ENCODE assay signal across 18 mouse cellular contexts in genomic region chr16:78537322-78537721, GRCm38 (mm10). TPM values are rescaled to one million over a fixed set of nuclear protein-coding genes. Genes with fewer than 3 reads are reported as not detected.
DNase-seq lines count a peak whose midpoint lies in the region; ATAC-seq lines count a peak whose summit lies in the region.
"Had no signal": no experiment of that assay in that cellular context is flagged by ENCODE, and none has a peak within 500 bp of the region (broad histone marks: within the 10 kb centered on the region; RNA-seq: fewer than 3 reads in every experiment).

No protein-coding gene starts in this region.

- DNase-seq in midbrain, embryonic 14.5 days = peak; percentile 14
- no peak for DNase-seq in midbrain, embryonic 11.5 days (ENCODE audit: low spot score, missing footprints)
- DNase-seq in B cell, adult 2 months = no peak
- DNase-seq in cerebellum, postnatal 4 days (ENCODE audit: low spot score in 2 of 2) = no peak
- DNase-seq in adrenal gland, adult 8-10 months = no peak
- DNase-seq: adrenal gland, postnatal 25 days; cerebellum, adult 2 months; cerebellum, postnatal 14 days; forebrain, postnatal 0 days; gastrocnemius, postnatal 14 days; kidney, adult 11 months had no signal

- WGBS in midbrain, embryonic 14.5 days = 60% methylated on average over 7 of the region's 7 CpGs
- WGBS in midbrain, embryonic 11.5 days = 66% methylated on average over 7 of the region's 7 CpGs

- H3K4me1 ChIP-seq in midbrain, embryonic 14.5 days (ENCODE audit: control insufficient read depth, insufficient read depth, low read length) = no peaks in the 10 kb centered on the region
- no peaks in the 10 kb centered on the region; the same call in 1 of the 2 replicates for H3K4me1 ChIP-seq in midbrain, embryonic 11.5 days (ENCODE audit: control insufficient read depth, insufficient read depth, low read length)
- H3K4me1 ChIP-seq: forebrain, embryonic 13.5 days; heart, embryonic 12.5 days; hindbrain, embryonic 15.5 days had no signal

- no peak overlapping the region for H3K4me2 ChIP-seq in midbrain, embryonic 14.5 days (ENCODE audit: low read length)
- H3K4me2 ChIP-seq in midbrain, embryonic 11.5 days = no peak overlapping the region
- H3K4me2 ChIP-seq: forebrain, embryonic 13.5 days; heart, embryonic 12.5 days; hindbrain, embryonic 15.5 days had no signal

- H3K9ac ChIP-seq in midbrain, embryonic 14.5 days (replicated peaks; ENCODE audit: low read length) = no peak overlapping the region
- H3K9ac ChIP-seq in midbrain, embryonic 11.5 days (ENCODE audit: low read length) = no peak overlapping the region
- H3K9ac ChIP-seq: forebrain, embryonic 13.5 days; forebrain, postnatal 0 days; heart, embryonic 12.5 days; hindbrain, embryonic 15.5 days had no signal

- no peak for ATAC-seq in midbrain, embryonic 14.5 days (ENCODE audit: low FRiP score, low TSS enrichment)
- no peak for ATAC-seq in midbrain, embryonic 11.5 days (ENCODE audit: low FRiP score)
- ATAC-seq in CD4-positive, CD25-positive, alpha-beta regulatory T cell, adult 4 months = peak; percentile 28
- ATAC-seq in activated CD4-positive, CD25-positive, alpha-beta regulatory T cell, adult 4 months = peak; percentile 25
- ATAC-seq: forebrain, embryonic 13.5 days; forebrain, postnatal 0 days had no signal

- H3K9me3 ChIP-seq in midbrain, embryonic 14.5 days (ENCODE audit: control insufficient read depth, low read length) = no peaks in the 10 kb centered on the region
- H3K9me3 ChIP-seq in midbrain, embryonic 11.5 days (ENCODE audit: control insufficient read depth, low read length) = no peaks in the 10 kb centered on the region
- H3K9me3 ChIP-seq: embryonic facial prominence, embryonic 10.5 days; forebrain, embryonic 13.5 days; heart, embryonic 12.5 days; hindbrain, embryonic 15.5 days had no signal

- H3K27me3 ChIP-seq in midbrain, embryonic 14.5 days (ENCODE audit: control insufficient read depth, insufficient read depth, low read length) = no peaks in the 10 kb centered on the region
- H3K27me3 ChIP-seq in midbrain, embryonic 11.5 days (ENCODE audit: control insufficient read depth, insufficient read depth, low read length) = no peaks in the 10 kb centered on the region
- H3K27me3 ChIP-seq: forebrain, embryonic 13.5 days; heart, embryonic 12.5 days; hindbrain, embryonic 15.5 days had no signal

- H3K27ac ChIP-seq in midbrain, embryonic 14.5 days (replicated peaks; ENCODE audit: low read depth, low read length) = no peak overlapping the region
- H3K27ac ChIP-seq in midbrain, embryonic 11.5 days (ENCODE audit: low read depth, low read length) = no peak overlapping the region
- H3K27ac ChIP-seq: embryonic facial prominence, embryonic 10.5 days; forebrain, embryonic 13.5 days; hindbrain, embryonic 15.5 days had no signal

- H3K36me3 ChIP-seq in midbrain, embryonic 14.5 days (ENCODE audit: control insufficient read depth, insufficient read depth, low read length) = no peaks in the 10 kb centered on the region
- no peaks in the 10 kb centered on the region for H3K36me3 ChIP-seq in midbrain, embryonic 11.5 days (ENCODE audit: control insufficient read depth, insufficient read depth, low read length)
- H3K36me3 ChIP-seq: G1E; heart, embryonic 12.5 days had no signal

- no peak overlapping the region for H3K4me3 ChIP-seq in midbrain, embryonic 14.5 days (replicated peaks; ENCODE audit: low read depth, low read length)
- H3K4me3 ChIP-seq in midbrain, embryonic 11.5 days (ENCODE audit: low read depth, low read length) = no peak overlapping the region
- H3K4me3 ChIP-seq: embryonic facial prominence, embryonic 10.5 days; forebrain, embryonic 13.5 days; heart, embryonic 12.5 days; hindbrain, embryonic 15.5 days had no signal

RNA-seq across cellular contexts. Expression of gene D16Ertd472e, which starts 39.2 kb away (rescaled TPM):
- 6.2 and 8.1 TPM in 2 replicates for polyA plus RNA-seq in midbrain, embryonic 14.5 days (2014; fragmentation: Nextera tagmentation; extraction: Ambion mirVana)
- 17.7 and 19.8 TPM in 2 replicates for polyA plus RNA-seq in midbrain, embryonic 11.5 days (2014; fragmentation: Nextera tagmentation; extraction: Ambion mirVana)
- 10 to 100 TPM; 40.6 to 41.3 TPM for polyA plus RNA-seq in CD4-positive, CD25-positive, alpha-beta regulatory T cell, adult 4 months (2017; shearing (Covaris generic))
- polyA plus RNA-seq in activated CD4-positive, CD25-positive, alpha-beta regulatory T cell, adult 4 months (2017; shearing (Covaris generic)) = 10 to 100 TPM; 52.1 to 55.1 TPM
- 10 to 100 TPM; 22.2 to 58.2 (median 30.5) TPM for total RNA-seq in adrenal gland, adult 8-10 months (2022)
- total RNA-seq: G1E had no signal
- polyA plus RNA-seq: G1E had no signal

Comparison
In these comparisons a context has a peak if more than half of its experiments do, and no peak if none do; other contexts are left out.
1. ATAC-seq: peak in CD4-positive, CD25-positive, alpha-beta regulatory T cell, adult 4 months (single experiment) and activated CD4-positive, CD25-positive, alpha-beta regulatory T cell, adult 4 months (single experiment); none in midbrain, embryonic 14.5 days (single experiment) and midbrain, embryonic 11.5 days (single experiment).